Mouse (Mus musculus): ENCODE data around the gene Zic2. TPM values are rescaled to one million over a fixed set of nuclear protein-coding genes. Genes with fewer than 3 reads are reported as not detected.

Gene Zic2
- total and polyA plus RNA-seq, 3 experiments = 0.13 TPM; not detected in 2

GRCm38 (mm10) chr14:122528475-122528874, 53.2 kb downstream of the Zic2 start:
- H3K9ac ChIP-seq (ENCODE audit: insufficient read depth, low read depth) = no peak overlapping the region
- DNase-seq (ENCODE audit: extremely low read depth) = peak; percentile 45
- dilution Hi-C loops (cut with MboI; ENCODE audit: extremely low pct_ligation_motif_present, extremely low pct_unique_long_range_greater_than_20kb, low sequenced_read_pairs) (no loop called here), in situ Hi-C loops (cut with MboI; ENCODE audit: low pct_ligation_motif_present, low pct_unique_long_range_greater_than_20kb, low sequenced_read_pairs) (no loop called here)
- no peaks in the 10 kb centered on the region for H3K79me2 ChIP-seq (replicated peaks; ENCODE audit: control insufficient read depth, extremely low read depth, insufficient read depth, poor library complexity, severe bottlenecking)
- no peaks in the 10 kb centered on the region for H3K27me3 ChIP-seq (replicated peaks)
- no peaks in the 10 kb centered on the region for H3K36me3 ChIP-seq (replicated peaks in 1 of 2; ENCODE audit: control insufficient read depth in 1 of 2, insufficient read depth in 1 of 2, low read length in 1 of 2)
- H3K27ac ChIP-seq (ENCODE audit: insufficient read depth, low read depth) = no peak overlapping the region
- no peaks in the 10 kb centered on the region; a peak in 1 of 4 replicates for H3K4me1 ChIP-seq (ENCODE audit: control insufficient read depth in 1 of 2, insufficient read depth in 2 of 2)
- no peak overlapping the region for H3K4me2 ChIP-seq (ENCODE audit: insufficient read depth, low read depth, poor library complexity, severe bottlenecking)
- no peak overlapping the region for H3K4me3 ChIP-seq (replicated peaks in 1 of 3; ENCODE audit: low read depth in 2 of 3, low read length in 2 of 3, poor library complexity in 1 of 3)
- H3K9me3 ChIP-seq (replicated peaks; ENCODE audit: low read length) = no peaks in the 10 kb centered on the region
- no peak for TF ChIP-seq ZKSCAN1 (IDR thresholded peaks at IDR 0.05; ENCODE audit: borderline replicate concordance, low read depth, low read length)
- no peak for TF ChIP-seq RCOR1 (conservative IDR thresholded peaks at IDR 0.05; ENCODE audit: low read depth, low read length)
- TF ChIP-seq UBTF (IDR thresholded peaks at IDR 0.05; ENCODE audit: low read depth, low read length) = no peak
- no peak for TF ChIP-seq TCF12 (IDR thresholded peaks at IDR 0.05; ENCODE audit: low read depth, low read length)
- TF ChIP-seq GABPA (IDR thresholded peaks at IDR 0.05; ENCODE audit: insufficient replicate concordance, low read depth, low read length) = no peak
- no peak for TF ChIP-seq ZC3H11A (IDR thresholded peaks at IDR 0.05; ENCODE audit: low read depth, low read length)
- no peak for TF ChIP-seq NRF1 (IDR thresholded peaks at IDR 0.05; ENCODE audit: low read depth, low read length)
- TF ChIP-seq POLR2A (IDR thresholded peaks at IDR 0.05; ENCODE audit: low read depth, low read length) = no peak
- peak; percentile 71 for TF ChIP-seq MAFK (IDR thresholded peaks at IDR 0.05; ENCODE audit: insufficient replicate concordance, low read length)

Other genes starting within 250 kb of the Zic2 start
- gene Gm5089, start 24.3 kb upstream of the Zic2 start, total RNA-seq (2012; rRNA removed) = not detected in 2 replicates
- not detected in 2 replicates for gene Gm5089, start 24.3 kb upstream of the Zic2 start, total RNA-seq (2014; rRNA removed)
- gene Gm5089, start 24.3 kb upstream of the Zic2 start, polyA plus RNA-seq (2012; ENCODE audit: insufficient read length, low read depth) = not detected in 2 replicates
- gene Zic5, start 9.8 kb upstream of the Zic2 start, total RNA-seq (2012; rRNA removed) = 1.5 and 2.6 TPM in 2 replicates
- gene Zic5, start 9.8 kb upstream of the Zic2 start, total RNA-seq (2014; rRNA removed) = 1.3 and 2.0 TPM in 2 replicates
- 8.1 and 9.1 TPM in 2 replicates for gene Zic5, start 9.8 kb upstream of the Zic2 start, polyA plus RNA-seq (2012; ENCODE audit: insufficient read length, low read depth)
- gene Gm10837, start 15.2 kb downstream of the Zic2 start, total RNA-seq (2012; rRNA removed) = not detected in 2 replicates
- not detected in 2 replicates for gene Gm10837, start 15.2 kb downstream of the Zic2 start, total RNA-seq (2014; rRNA removed)
- not detected in 2 replicates for gene Gm10837, start 15.2 kb downstream of the Zic2 start, polyA plus RNA-seq (2012; ENCODE audit: insufficient read length, low read depth)
- gene Pcca, start 58.9 kb downstream of the Zic2 start, total RNA-seq (2012; rRNA removed) = 25.8 and 39.0 TPM in 2 replicates
- gene Pcca, start 58.9 kb downstream of the Zic2 start, total RNA-seq (2014; rRNA removed) = 10.3 and 11.2 TPM in 2 replicates
- gene Pcca, start 58.9 kb downstream of the Zic2 start, polyA plus RNA-seq (2012; ENCODE audit: insufficient read length, low read depth) = 23.8 and 28.4 TPM in 2 replicates